Mouse (Mus musculus): Measurements from ENCODE around the gene Pfn1. TPM values are rescaled to one million over a fixed set of nuclear protein-coding genes. Genes with fewer than 3 reads are reported as not detected.

The Pfn1 gene
- polyA plus RNA-seq, 1 experiment from 2014 or later: 1,326 TPM

GRCm38 (mm10) chr11:70646691-70647650 lies 7.5 kb downstream of the Pfn1 start, which contains the start of the genes Rnf167 and Slc25a11:
Rnf167 (plus strand) TSS chr11:70647235.
Slc25a11 (minus strand) TSS chr11:70647479.
- Histone ChIP-seq H3K9ac (ENCODE audit: low read length) (peak within 1 kb of the TSS; percentile 78), H3K4me1 (ENCODE audit: control insufficient read depth, insufficient read depth, low read length) (peaks cover 22% of the 10 kb centered on the region), H3K9me3 (ENCODE audit: control insufficient read depth, low read length) (no peaks in the 10 kb centered on the region), H3K36me3 (ENCODE audit: control insufficient read depth, insufficient read depth, low read length) (peaks cover 26% of the 10 kb centered on the region), H3K4me3 (ENCODE audit: low read depth, low read length) (peak within 1 kb of the TSS; percentile 72), H3K4me2 (peak within 1 kb of the TSS; percentile 99), H3K27me3 (ENCODE audit: control insufficient read depth, insufficient read depth, low read length) (no peaks in the 10 kb centered on the region), H3K27ac (ENCODE audit: low read depth, low read length) (peak within 1 kb of the TSS; percentile 88)
- ATAC-seq (ENCODE audit: low FRiP score): peak; percentile 91
- peak; percentile 99 for DNase-seq (ENCODE audit: low spot score, missing footprints)
- under 1% methylated on average over 63 of the region's 63 CpGs for WGBS

DNA sequence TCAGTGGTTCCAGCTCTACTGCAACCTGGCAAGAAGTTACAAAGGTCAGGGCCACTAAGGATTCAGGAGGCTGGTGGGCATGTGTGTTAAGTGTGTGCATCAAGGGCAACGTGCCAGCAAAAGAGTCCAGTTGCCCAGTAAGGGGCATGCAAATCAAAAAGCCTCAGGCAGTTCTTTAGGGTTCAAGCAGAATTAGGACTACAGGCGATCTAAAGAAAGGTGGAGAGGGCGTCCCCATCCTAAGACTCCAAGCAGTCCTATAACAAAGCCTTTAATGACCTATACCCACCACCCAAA lies 8.2 kb downstream of the Pfn1 start:
- Histone ChIP-seq H3K36me3 (ENCODE audit: control insufficient read depth, insufficient read depth, low read length) (peaks cover 24% of the 10 kb centered on the region), H3K4me2 (peak overlapping the region; percentile 79), H3K4me3 (ENCODE audit: low read depth, low read length) (peak overlapping the region; percentile 72), H3K4me1 (ENCODE audit: control insufficient read depth, insufficient read depth, low read length) (peaks cover 22% of the 10 kb centered on the region), H3K9ac (ENCODE audit: low read length) (peak overlapping the region; percentile 75), H3K27ac (ENCODE audit: low read depth, low read length) (peak overlapping the region; percentile 63; the same call in 1 of the 2 replicates), H3K9me3 (ENCODE audit: control insufficient read depth, low read length) (no peaks in the 10 kb centered on the region), H3K27me3 (ENCODE audit: control insufficient read depth, insufficient read depth, low read length) (no peaks in the 10 kb centered on the region)
- 29% methylated on average over 3 of the region's 3 CpGs for WGBS
- no peak for ATAC-seq (ENCODE audit: low FRiP score)
- DNase-seq (ENCODE audit: low spot score, missing footprints): no peak

DNA sequence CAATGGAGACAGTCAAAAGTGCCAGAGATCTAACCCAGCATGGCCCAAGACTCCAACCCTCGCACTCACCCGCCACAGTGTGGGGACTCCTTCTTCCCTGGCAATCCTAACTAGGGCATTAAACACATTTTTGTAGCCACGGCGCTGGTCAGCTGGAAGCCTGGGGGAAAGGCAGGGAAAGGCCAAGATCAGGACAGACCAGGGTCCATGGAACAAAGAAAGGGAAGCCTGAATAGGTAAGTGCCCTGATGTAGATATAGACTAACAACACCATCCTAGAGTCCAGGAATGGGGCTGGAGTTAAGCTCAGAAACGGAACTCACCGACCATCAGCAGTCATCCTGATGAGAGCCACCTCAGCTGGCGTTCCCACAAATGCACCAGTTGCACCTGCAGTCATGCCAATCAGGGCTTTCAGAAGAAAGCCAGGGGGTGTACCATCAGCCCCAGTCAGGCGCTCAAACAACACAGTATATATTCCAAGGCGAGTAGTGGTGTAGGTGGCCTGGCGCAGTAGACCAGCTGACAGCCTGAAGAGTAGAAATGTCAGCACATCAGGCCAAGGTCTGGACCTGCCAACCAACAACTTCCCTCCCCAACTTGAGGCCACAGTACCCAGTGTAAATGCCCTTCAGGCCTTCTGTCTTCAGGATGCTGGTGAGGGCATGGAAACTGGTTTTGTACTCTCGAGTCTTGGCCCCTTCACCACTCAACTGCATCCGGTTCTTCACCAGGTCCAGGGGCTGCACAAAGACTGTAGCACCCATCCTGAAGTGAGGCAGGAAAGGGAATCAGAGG lies 8.8 kb downstream of the Pfn1 start:
- no peak overlapping the region for H3K27ac ChIP-seq (ENCODE audit: low read depth, low read length)
- peaks cover 19% of the 10 kb centered on the region for H3K4me1 ChIP-seq (ENCODE audit: control insufficient read depth, insufficient read depth, low read length)
- H3K4me3 ChIP-seq (ENCODE audit: low read depth, low read length): peak overlapping the region; percentile 72
- peak overlapping the region; percentile 79 for H3K4me2 ChIP-seq
- ATAC-seq (ENCODE audit: low FRiP score): no peak
- no peaks in the 10 kb centered on the region for H3K9me3 ChIP-seq (ENCODE audit: control insufficient read depth, low read length)
- no peaks in the 10 kb centered on the region for H3K27me3 ChIP-seq (ENCODE audit: control insufficient read depth, insufficient read depth, low read length)
- H3K36me3 ChIP-seq (ENCODE audit: control insufficient read depth, insufficient read depth, low read length): peaks cover 18% of the 10 kb centered on the region
- no peak for DNase-seq (ENCODE audit: low spot score, missing footprints)
- 91% methylated on average over 12 of the region's 12 CpGs for WGBS
- peak overlapping the region; percentile 75 for H3K9ac ChIP-seq (ENCODE audit: low read length)

- H3K4me1 ChIP-seq (ENCODE audit: control insufficient read depth, insufficient read depth, low read length): peaks cover 19% of the 10 kb centered on the region
- H3K9ac ChIP-seq (ENCODE audit: low read length): peak overlapping the region; percentile 10; the same call in 1 of the 2 replicates
- H3K4me3 ChIP-seq (ENCODE audit: low read depth, low read length): no peak overlapping the region
- WGBS: 95% methylated on average over 8 of the region's 8 CpGs
- no peak for DNase-seq (ENCODE audit: low spot score, missing footprints)
- H3K9me3 ChIP-seq (ENCODE audit: control insufficient read depth, low read length): no peaks in the 10 kb centered on the region
- no peaks in the 10 kb centered on the region for H3K27me3 ChIP-seq (ENCODE audit: control insufficient read depth, insufficient read depth, low read length)
- no peak overlapping the region for H3K4me2 ChIP-seq
- peaks cover 16% of the 10 kb centered on the region for H3K36me3 ChIP-seq (ENCODE audit: control insufficient read depth, insufficient read depth, low read length)
- ATAC-seq (ENCODE audit: low FRiP score): no peak
- no peak overlapping the region for H3K27ac ChIP-seq (ENCODE audit: low read depth, low read length)
These were observed 9.8 kb downstream of the Pfn1 start for GRCm38 (mm10) chr11:70644564-70645103.

DNA sequence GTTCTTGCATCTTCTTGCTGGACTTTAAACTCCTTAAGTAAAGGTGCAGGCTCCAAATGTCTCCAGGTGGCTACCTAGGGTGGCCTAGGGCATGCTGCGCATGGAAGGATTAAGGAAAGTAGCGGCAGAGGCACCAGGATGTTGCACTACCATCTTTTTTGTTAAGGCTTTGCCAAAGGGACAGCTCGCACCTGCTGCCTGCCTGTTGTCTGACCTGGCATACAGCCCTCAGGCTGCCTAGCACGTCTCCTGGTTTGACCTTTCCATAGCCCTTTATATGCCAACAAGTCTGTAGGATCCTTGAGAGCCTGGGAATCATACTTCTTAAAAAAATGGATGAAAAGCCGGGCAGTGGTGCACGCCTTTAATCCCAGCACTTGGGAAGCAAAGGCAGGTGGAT lies 11.4 kb downstream of the Pfn1 start:
- no peaks in the 10 kb centered on the region for H3K27me3 ChIP-seq (ENCODE audit: control insufficient read depth, insufficient read depth, low read length)
- DNase-seq (ENCODE audit: low spot score, missing footprints) (no peak), ATAC-seq (ENCODE audit: low FRiP score) (no peak)
- peaks cover 13% of the 10 kb centered on the region for H3K4me1 ChIP-seq (ENCODE audit: control insufficient read depth, insufficient read depth, low read length)
- H3K27ac ChIP-seq (ENCODE audit: low read depth, low read length): no peak overlapping the region
- WGBS: 95% methylated on average over 6 of the region's 6 CpGs
- no peak overlapping the region for H3K9ac ChIP-seq (ENCODE audit: low read length)
- no peaks in the 10 kb centered on the region for H3K9me3 ChIP-seq (ENCODE audit: control insufficient read depth, low read length)
- H3K4me3 ChIP-seq (ENCODE audit: low read depth, low read length): no peak overlapping the region
- H3K36me3 ChIP-seq (ENCODE audit: control insufficient read depth, insufficient read depth, low read length): peaks cover 9% of the 10 kb centered on the region
- H3K4me2 ChIP-seq: no peak overlapping the region

- Histone ChIP-seq H3K9me3 (ENCODE audit: control insufficient read depth, low read length) (no peaks in the 10 kb centered on the region), H3K27me3 (ENCODE audit: control insufficient read depth, insufficient read depth, low read length) (no peaks in the 10 kb centered on the region), H3K36me3 (ENCODE audit: control insufficient read depth, insufficient read depth, low read length) (peaks cover 9% of the 10 kb centered on the region), H3K27ac (ENCODE audit: low read depth, low read length) (no peak overlapping the region), H3K4me1 (ENCODE audit: control insufficient read depth, insufficient read depth, low read length) (peaks cover 9% of the 10 kb centered on the region), H3K4me2 (no peak overlapping the region), H3K9ac (ENCODE audit: low read length) (no peak overlapping the region), H3K4me3 (ENCODE audit: low read depth, low read length) (no peak overlapping the region)
- WGBS: 80% methylated on average over 7 of the region's 7 CpGs
- DNase-seq (ENCODE audit: low spot score, missing footprints) (no peak), ATAC-seq (ENCODE audit: low FRiP score) (no peak)
These were observed 13.2 kb downstream of the Pfn1 start for GRCm38 (mm10) chr11:70641241-70641640.

- no peak overlapping the region for H3K4me2 ChIP-seq
- no peak overlapping the region for H3K9ac ChIP-seq (ENCODE audit: low read length)
- no peaks in the 10 kb centered on the region for H3K27me3 ChIP-seq (ENCODE audit: control insufficient read depth, insufficient read depth, low read length)
- H3K9me3 ChIP-seq (ENCODE audit: control insufficient read depth, low read length): no peaks in the 10 kb centered on the region
- no peaks in the 10 kb centered on the region for H3K4me1 ChIP-seq (ENCODE audit: control insufficient read depth, insufficient read depth, low read length)
- ATAC-seq (ENCODE audit: low FRiP score) (no peak), DNase-seq (ENCODE audit: low spot score, missing footprints) (no peak)
- H3K4me3 ChIP-seq (ENCODE audit: low read depth, low read length): no peak overlapping the region
- peaks cover 6% of the 10 kb centered on the region for H3K36me3 ChIP-seq (ENCODE audit: control insufficient read depth, insufficient read depth, low read length)
- 84% methylated on average over 8 of the region's 8 CpGs for WGBS
- no peak overlapping the region for H3K27ac ChIP-seq (ENCODE audit: low read depth, low read length)
These were observed 14.5 kb downstream of the Pfn1 start for GRCm38 (mm10) chr11:70639976-70640375.

- no peak within 1 kb of the TSS for H3K27ac ChIP-seq (ENCODE audit: low read depth, low read length)
- no peaks in the 10 kb centered on the region for H3K27me3 ChIP-seq (ENCODE audit: control insufficient read depth, insufficient read depth, low read length)
- ATAC-seq (ENCODE audit: low FRiP score) (no peak), DNase-seq (ENCODE audit: low spot score, missing footprints) (no peak)
- no peaks in the 10 kb centered on the region for H3K9me3 ChIP-seq (ENCODE audit: control insufficient read depth, low read length)
- no peaks in the 10 kb centered on the region for H3K4me1 ChIP-seq (ENCODE audit: control insufficient read depth, insufficient read depth, low read length)
- WGBS: 59% methylated on average over 5 of the region's 5 CpGs
- H3K9ac ChIP-seq (ENCODE audit: low read length): no peak within 1 kb of the TSS
- no peak within 1 kb of the TSS for H3K4me2 ChIP-seq
- H3K4me3 ChIP-seq (ENCODE audit: low read depth, low read length): no peak within 1 kb of the TSS
- H3K36me3 ChIP-seq (ENCODE audit: control insufficient read depth, insufficient read depth, low read length): no peaks in the 10 kb centered on the region
These were observed 15.6 kb downstream of the Pfn1 start, which contains the start of gene Gp1ba for GRCm38 (mm10) chr11:70638714-70639278. Gp1ba (plus strand) TSS chr11:70639122.
